Mouse (Mus musculus) forebrain, postnatal 0 days (tissue): Measurements from ENCODE around the gene Arl6ip1. TPM values are rescaled to one million over a fixed set of nuclear protein-coding genes. Genes with fewer than 3 reads are reported as not detected.
A peak's percentile ranks its signal among the peaks of the same experiment; 100 is the strongest.

ENCODE experiments used
- ATAC-seq: fragments of 200-750 bp; cut with Nextera tagmentation; 2 replicates; pipeline ENCODE4 v1.8.0; 2017; ENCODE audit warnings: mild to moderate bottlenecking, moderate library complexity
- DNase-seq: peaks from one replicate; pipeline ENCODE4 v3.0.0-alpha.2; 2015
- H3K27ac ChIP-seq: fragments of 300-500 bp; sonication (generic); 2 replicates; pipeline ENCODE4 v1.5.1; 2014; ENCODE audit warnings: low read depth, mild to moderate bottlenecking, antibody characterized with exemption, low read length, moderate library complexity, mixed read lengths
- H3K27me3 ChIP-seq: fragments of 300-500 bp; sonication (generic); 2 replicates; pipeline ENCODE4 v1.6.1; 2014; ENCODE audit warnings: mild to moderate bottlenecking, low read length, mixed read lengths; ENCODE audit not compliant: insufficient read depth
- H3K36me3 ChIP-seq: fragments of 300-500 bp; sonication (generic); 2 replicates; pipeline ENCODE4 v1.6.1; 2014; ENCODE audit warnings: mild to moderate bottlenecking, moderate library complexity; ENCODE audit not compliant: insufficient read depth
- H3K4me1 ChIP-seq: fragments of 300-500 bp; sonication (generic); 2 replicates; pipeline ENCODE4 v1.6.1; 2014; ENCODE audit warnings: antibody characterized with exemption; ENCODE audit not compliant: insufficient read depth
- H3K4me2 ChIP-seq: fragments of 300-500 bp; sonication (generic); 2 replicates; pipeline ENCODE4 v1.6.1; 2014; ENCODE audit warnings: low read depth, mild to moderate bottlenecking, moderate library complexity
- H3K4me3 ChIP-seq: fragments of 300-500 bp; sonication (generic); 2 replicates; pipeline ENCODE4 v1.5.1; 2014; ENCODE audit warnings: low read depth, low read length, mixed read lengths
- H3K9ac ChIP-seq: fragments of 300-500 bp; sonication (generic); 2 replicates; pipeline ENCODE4 v1.6.1; 2014; ENCODE audit warnings: mild to moderate bottlenecking
- H3K9me3 ChIP-seq: fragments of 300-500 bp; sonication (generic); 2 replicates; pipeline ENCODE4 v1.6.1; 2016; ENCODE audit warnings: low read length
- CTCF ChIP-seq: sonication (generic); IDR thresholded peaks from 2 replicates; pipeline ENCODE4 v1.5.1; 2016; ENCODE audit warnings: antibody characterized with exemption, control low read depth, low read depth
- WGBS: fragments of 180-500 bp; shearing (Covaris S2); extraction: QIAGEN DNeasy Blood & Tissue Kit; methylation state at CpG from one replicate; pipeline ENCODE4 v1.1.7; 2014; 5-methylcytosine and 5-hydroxymethylcytosine counted together
- polyA plus RNA-seq: library from polyadenylated mRNA; unstranded; fragments of >200 nt; fragmentation: Nextera tagmentation; extraction: Ambion mirVana; gene quantifications from 2 replicates; pipeline ENCODE4 v1.2.1, GENCODE M21; 2015
- total RNA-seq: library from RNA; depleted of rRNA; stranded (reverse); fragments of >200 nt; gene quantifications from 2 replicates; pipeline ENCODE4 v1.2.3, GENCODE M21; 2014; rRNA removed

Gene Arl6ip1
- total and polyA plus RNA-seq, 2 experiments from 2014 or later = 386 to 659 TPM

DNA sequence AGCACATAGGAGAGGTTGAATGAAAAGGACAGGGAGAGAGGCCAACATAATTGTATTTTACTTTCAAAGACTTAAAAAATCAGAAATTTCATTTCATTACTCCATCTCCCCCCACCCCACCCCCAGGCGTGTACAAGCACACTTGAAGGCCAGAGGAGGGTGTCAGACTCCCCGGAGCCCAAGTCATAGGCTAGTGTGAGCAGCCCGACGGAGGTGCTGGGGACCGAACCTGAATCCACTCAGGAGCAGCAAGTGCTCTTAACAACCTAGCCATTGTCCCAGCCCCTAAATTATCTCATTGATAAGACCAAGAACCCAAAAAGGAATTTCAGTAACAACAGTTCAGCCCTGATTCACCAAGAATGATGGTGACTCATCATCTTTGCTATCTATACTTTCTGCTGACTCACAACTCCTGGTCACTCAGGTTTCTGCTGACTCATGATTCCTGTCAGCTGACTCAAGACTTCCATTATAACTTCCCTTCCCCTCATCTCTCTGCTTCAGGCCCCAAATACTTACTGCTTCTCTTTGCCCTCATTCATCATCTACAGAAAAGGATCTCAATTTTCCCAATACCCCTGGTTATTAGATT, 24.9 kb downstream of the Arl6ip1 start:
- Histone ChIP-seq H3K36me3 (peaks cover 40% of the 10 kb centered on the region), H3K4me1 (no peaks in the 10 kb centered on the region), H3K27ac (no peak overlapping the region), H3K9ac (no peak overlapping the region), H3K9me3 (no peaks in the 10 kb centered on the region), H3K27me3 (no peaks in the 10 kb centered on the region), H3K4me2 (no peak overlapping the region), H3K4me3 (no peak overlapping the region)
- 74% methylated on average over 5 of the region's 5 CpGs for WGBS
- peak; percentile 20 for DNase-seq
- no peak for TF ChIP-seq CTCF
- ATAC-seq = no peak

GRCm38 (mm10) chr7:118103462-118104379, 25.7 kb downstream of the Arl6ip1 start:
- H3K27ac ChIP-seq = no peak overlapping the region
- H3K9me3 ChIP-seq = no peaks in the 10 kb centered on the region
- no peak for TF ChIP-seq CTCF
- H3K9ac ChIP-seq = no peak overlapping the region
- 40% methylated on average over 5 of the region's 5 CpGs for WGBS
- H3K4me2 ChIP-seq = no peak overlapping the region
- H3K27me3 ChIP-seq = no peaks in the 10 kb centered on the region
- no peaks in the 10 kb centered on the region for H3K4me1 ChIP-seq
- H3K4me3 ChIP-seq = no peak overlapping the region
- peak; percentile 16 for ATAC-seq
- peaks cover 32% of the 10 kb centered on the region for H3K36me3 ChIP-seq
- no peak for DNase-seq

GRCm38 (mm10) chr7:118102678-118103461, 26.6 kb downstream of the Arl6ip1 start:
- ATAC-seq (peak; percentile 23; the same call in 1 of the 2 replicates), DNase-seq (no peak)
- peaks cover 23% of the 10 kb centered on the region for H3K36me3 ChIP-seq
- no peaks in the 10 kb centered on the region for H3K4me1 ChIP-seq
- no peaks in the 10 kb centered on the region for H3K9me3 ChIP-seq
- 34% methylated on average over 4 of the region's 4 CpGs for WGBS
- H3K4me2 ChIP-seq = no peak overlapping the region
- H3K27ac ChIP-seq = no peak overlapping the region
- TF ChIP-seq CTCF = no peak
- H3K27me3 ChIP-seq = no peaks in the 10 kb centered on the region
- H3K9ac ChIP-seq = no peak overlapping the region
- H3K4me3 ChIP-seq = no peak overlapping the region

DNA sequence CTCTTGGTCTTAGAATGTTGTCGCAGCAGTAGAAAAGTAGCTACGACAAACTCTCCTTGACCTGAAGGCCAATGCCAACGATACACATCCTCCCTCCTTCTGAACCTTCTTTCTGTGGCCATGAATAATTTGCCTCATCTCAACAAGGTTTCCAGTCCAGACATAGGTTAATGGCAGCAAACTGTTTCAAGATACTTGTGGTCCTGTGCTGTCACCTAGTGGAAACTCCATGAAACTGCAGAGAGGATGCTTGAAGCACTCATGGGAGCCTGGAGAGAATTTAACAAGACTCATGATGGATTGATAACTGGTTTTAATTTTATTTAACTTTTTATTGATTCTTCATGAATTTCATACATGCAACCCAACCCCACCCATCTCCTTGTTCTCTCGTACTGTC, 27.2 kb downstream of the Arl6ip1 start:
- no peak overlapping the region for H3K4me3 ChIP-seq
- DNase-seq = peak; percentile 84
- 46% methylated on average over 4 of the region's 4 CpGs for WGBS
- no peaks in the 10 kb centered on the region for H3K4me1 ChIP-seq
- TF ChIP-seq CTCF = peak; percentile 98
- H3K36me3 ChIP-seq = peaks cover 17% of the 10 kb centered on the region
- no peak overlapping the region for H3K9ac ChIP-seq
- ATAC-seq = peak; percentile 55; the same call in 1 of the 2 replicates
- H3K27me3 ChIP-seq = no peaks in the 10 kb centered on the region
- no peak overlapping the region for H3K27ac ChIP-seq
- no peaks in the 10 kb centered on the region for H3K9me3 ChIP-seq
- H3K4me2 ChIP-seq = no peak overlapping the region

DNA sequence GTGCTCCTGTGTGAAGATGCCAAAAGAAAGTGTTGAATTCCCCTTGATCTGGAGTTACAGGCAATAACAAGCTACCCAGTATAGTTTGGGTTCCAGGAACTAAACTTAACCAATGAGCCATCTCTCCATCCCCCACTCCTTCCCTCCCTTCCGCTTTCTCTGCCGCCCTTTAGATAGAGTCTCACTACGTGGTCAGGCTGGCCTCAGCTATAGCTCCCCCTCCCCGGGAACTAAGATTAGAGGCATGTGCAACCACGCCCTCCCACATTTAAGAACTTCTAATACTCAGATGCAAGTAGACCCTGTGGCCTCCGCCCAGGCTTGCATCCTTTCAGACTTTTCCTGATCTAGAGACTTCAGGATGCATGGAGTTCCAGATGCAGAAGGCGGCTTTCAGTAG, 31.8 kb downstream of the Arl6ip1 start:
- Histone ChIP-seq H3K9me3 (no peaks in the 10 kb centered on the region), H3K4me1 (no peaks in the 10 kb centered on the region), H3K27ac (no peak overlapping the region), H3K36me3 (no peaks in the 10 kb centered on the region), H3K27me3 (no peaks in the 10 kb centered on the region), H3K4me3 (no peak overlapping the region), H3K4me2 (no peak overlapping the region), H3K9ac (no peak overlapping the region)
- DNase-seq (no peak), ATAC-seq (no peak)
- WGBS = 74% methylated on average over 7 of the region's 7 CpGs
- TF ChIP-seq CTCF = no peak

DNA sequence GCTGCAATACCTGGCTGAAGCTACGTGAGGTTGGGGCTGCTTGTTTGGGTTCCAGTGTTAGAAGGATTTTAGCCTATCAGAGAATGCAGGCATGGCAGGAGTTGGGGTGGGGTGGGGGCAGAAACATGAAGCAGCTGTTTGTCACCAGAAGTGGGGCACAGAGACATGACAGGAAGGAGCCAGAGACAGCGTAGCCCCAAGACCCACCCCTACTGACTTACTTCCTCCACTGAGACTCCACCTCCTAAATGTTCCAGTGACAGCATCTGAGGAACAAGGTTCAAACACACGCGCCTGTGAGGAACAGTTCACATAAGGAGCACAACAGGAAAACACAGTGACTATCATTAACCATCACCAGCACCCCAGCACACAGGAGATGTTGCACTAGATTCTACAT, 49.5 kb downstream of the Arl6ip1 start:
- 88% methylated on average over 4 of the region's 4 CpGs for WGBS
- ATAC-seq = no peak

GRCm38 (mm10) chr7:118079097-118079496, 50.4 kb downstream of the Arl6ip1 start:
- WGBS = 93% methylated on average over 5 of the region's 5 CpGs
- ATAC-seq (no peak), DNase-seq (no peak)
- no peaks in the 10 kb centered on the region for H3K4me1 ChIP-seq
- no peak overlapping the region for H3K9ac ChIP-seq
- 0 out of 2 replicates have a peak, but pooled peaks have one; percentile 20 for TF ChIP-seq CTCF
- H3K27me3 ChIP-seq = no peaks in the 10 kb centered on the region
- no peaks in the 10 kb centered on the region for H3K36me3 ChIP-seq
- H3K4me2 ChIP-seq = no peak overlapping the region
- H3K9me3 ChIP-seq = no peaks in the 10 kb centered on the region
- H3K4me3 ChIP-seq = no peak overlapping the region
- no peak overlapping the region for H3K27ac ChIP-seq

More for the DNA sequence above, 49.5 kb downstream of the Arl6ip1 start:
- no peaks in the 10 kb centered on the region for H3K27me3 ChIP-seq
- no peak for DNase-seq
- H3K4me3 ChIP-seq = no peak overlapping the region
- TF ChIP-seq CTCF = no peak
- H3K27ac ChIP-seq = no peak overlapping the region
- H3K36me3 ChIP-seq = no peaks in the 10 kb centered on the region
- no peak overlapping the region for H3K9ac ChIP-seq
- H3K4me2 ChIP-seq = no peak overlapping the region
- no peaks in the 10 kb centered on the region for H3K9me3 ChIP-seq
- H3K4me1 ChIP-seq = no peaks in the 10 kb centered on the region

Other genes starting within 250 kb of the Arl6ip1 start
- gene Rps15a, start 13.5 kb downstream of the Arl6ip1 start, total RNA-seq = 192 and 221 TPM in 2 replicates
- 384 and 597 TPM in 2 replicates for gene Rps15a, start 13.5 kb downstream of the Arl6ip1 start, polyA plus RNA-seq
- 46.1 and 57.4 TPM in 2 replicates for gene Smg1, start 114.0 kb upstream of the Arl6ip1 start, total RNA-seq
- gene Smg1, start 114.0 kb upstream of the Arl6ip1 start, polyA plus RNA-seq = 7.2 and 14.2 TPM in 2 replicates